Mouse (Mus musculus) spleen, adult 2 months (tissue): Measurements from ENCODE around the gene Khk. TPM values are rescaled to one million over a fixed set of nuclear protein-coding genes. Genes with fewer than 3 reads are reported as not detected.

Experiments used
- DNase-seq, 2 experiments: peaks; one replicate each; pipeline versions ENCODE4 v3.0.0 to v3.0.0-alpha.2; 2012 to 2021; ENCODE audit warnings: low spot score in 2 of 2, low read depth in 1 of 2
- H3K27ac ChIP-seq: fragments of 200-500 bp; 2 replicates; pipeline ENCODE4 v1.5.1; 2012; ENCODE audit warnings: low read length, inconsistent platforms; ENCODE audit not compliant: insufficient read depth
- H3K27me3 ChIP-seq: fragments of 200-500 bp; 2 replicates; pipeline ENCODE4 v1.6.1; 2012; ENCODE audit warnings: mild to moderate bottlenecking, moderate library complexity, low read length, inconsistent platforms; ENCODE audit not compliant: control insufficient read depth, insufficient read depth
- H3K36me3 ChIP-seq: fragments of 200-500 bp; 2 replicates; pipeline ENCODE4 v1.6.1; 2012; ENCODE audit warnings: mild to moderate bottlenecking, low read length, inconsistent platforms; ENCODE audit not compliant: control insufficient read depth, insufficient read depth
- H3K4me1 ChIP-seq: fragments of 200-500 bp; 2 replicates; pipeline ENCODE4 v1.6.1; 2011; ENCODE audit warnings: inconsistent platforms; ENCODE audit not compliant: control insufficient read depth, insufficient read depth, insufficient read length
- H3K4me3 ChIP-seq: fragments of 200-500 bp; 2 replicates; pipeline ENCODE4 v1.5.1; 2011; ENCODE audit warnings: mild to moderate bottlenecking, inconsistent platforms; ENCODE audit not compliant: insufficient read depth, insufficient read length; ENCODE audit errors: extremely low read depth
- CTCF ChIP-seq: fragments of 200-500 bp; IDR thresholded peaks from 2 replicates; pipeline ENCODE4 v1.5.1; 2011; ENCODE audit warnings: mild to moderate bottlenecking, inconsistent platforms; ENCODE audit not compliant: insufficient read depth, insufficient read length, insufficient replicate concordance; ENCODE audit errors: extremely low read depth
- POLR2A ChIP-seq: fragments of 200-500 bp; IDR thresholded peaks from 2 replicates; pipeline ENCODE4 v1.6.1; 2011; ENCODE audit warnings: low read depth, low read length, inconsistent platforms
- WGBS: fragments of 180-500 bp; shearing (Covaris S2); methylation state at CpG from one replicate; pipeline ENCODE4 v1.1.7; 2018; 5-methylcytosine and 5-hydroxymethylcytosine counted together
- polyA plus RNA-seq: library from polyadenylated mRNA; depleted of rRNA; stranded (reverse); fragments of >200 nt; gene quantifications from 2 replicates; pipeline ENCODE4 v1.2.3, GENCODE M21; 2012

The Khk gene
- polyA plus RNA-seq, 1 experiment: 28.0 TPM

DNA sequence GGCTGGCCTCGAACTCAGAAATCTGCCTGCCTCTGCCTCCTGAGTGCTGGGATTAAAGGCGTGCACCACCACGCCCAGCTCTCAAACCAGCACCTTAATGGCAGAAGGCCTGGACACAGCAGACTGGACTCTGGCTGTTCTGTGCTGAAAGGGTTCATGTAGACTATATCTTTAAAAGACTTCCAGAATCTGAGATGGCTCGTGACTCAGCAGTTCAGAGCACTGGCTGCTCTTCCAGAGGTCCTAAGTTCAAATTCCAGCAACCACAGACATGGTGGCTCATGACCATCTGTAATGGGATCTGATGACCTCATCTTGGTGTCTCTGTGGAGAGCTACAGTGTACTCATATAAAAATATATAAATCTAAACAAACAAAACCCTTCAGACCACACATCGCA, 19.4 kb upstream of the Khk start:
- Histone ChIP-seq H3K27ac (no peak overlapping the region), H3K4me3 (no peak overlapping the region), H3K27me3 (no peaks in the 10 kb centered on the region), H3K36me3 (peaks cover 20% of the 10 kb centered on the region), H3K4me1 (no peaks in the 10 kb centered on the region)
- no peak for DNase-seq
- no peak for TF ChIP-seq POLR2A
- no peak for TF ChIP-seq CTCF
- WGBS: 94% methylated on average over 5 of the region's 5 CpGs

DNA sequence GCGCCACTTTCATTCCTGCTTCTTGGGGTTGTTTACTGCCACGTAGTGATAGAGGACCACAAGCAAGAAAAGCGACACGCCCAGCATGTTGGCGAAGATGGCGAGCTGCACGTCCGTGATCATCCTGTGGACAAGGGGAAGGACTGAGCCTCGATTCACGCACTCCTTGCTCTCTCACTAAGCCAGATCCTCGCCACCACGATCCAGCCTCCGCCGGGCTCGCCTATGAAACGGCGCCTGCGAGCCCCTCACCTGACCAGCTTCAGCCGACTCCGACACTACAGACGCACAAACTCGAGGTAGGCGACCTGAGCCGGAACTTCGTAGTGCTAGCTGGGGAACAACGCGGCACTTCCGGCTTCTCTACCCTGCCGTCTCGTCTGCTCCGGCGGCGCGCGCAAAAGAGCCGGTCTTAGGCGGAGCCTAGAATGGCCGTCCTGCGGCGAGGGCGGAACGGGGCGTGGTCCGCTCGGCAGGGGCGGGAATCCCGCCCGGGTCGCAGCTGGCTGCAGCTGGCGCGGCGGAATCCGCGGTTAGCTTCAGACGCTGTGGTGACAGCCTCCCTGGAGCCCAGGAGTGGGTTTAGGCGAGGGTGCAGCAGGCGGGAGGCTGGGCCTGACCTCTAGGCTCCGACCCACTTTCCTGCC, 13.7 kb upstream of the Khk start, which contains the start of gene Ost4:
Ost4 (minus strand) TSS at position 376 of the 647 bp plus-strand sequence.
- peak; percentile 91 to 97 for DNase-seq
- TF ChIP-seq POLR2A (peak; percentile 72), CTCF (no peak)
- under 1% methylated on average over 58 of the region's 58 CpGs for WGBS
- Histone ChIP-seq H3K27me3 (no peaks in the 10 kb centered on the region), H3K36me3 (peaks cover 15% of the 10 kb centered on the region), H3K4me1 (no peaks in the 10 kb centered on the region; the same call in 1 of the 2 replicates), H3K4me3 (peak within 1 kb of the TSS; percentile 85), H3K27ac (peak within 1 kb of the TSS; percentile 82)

DNA sequence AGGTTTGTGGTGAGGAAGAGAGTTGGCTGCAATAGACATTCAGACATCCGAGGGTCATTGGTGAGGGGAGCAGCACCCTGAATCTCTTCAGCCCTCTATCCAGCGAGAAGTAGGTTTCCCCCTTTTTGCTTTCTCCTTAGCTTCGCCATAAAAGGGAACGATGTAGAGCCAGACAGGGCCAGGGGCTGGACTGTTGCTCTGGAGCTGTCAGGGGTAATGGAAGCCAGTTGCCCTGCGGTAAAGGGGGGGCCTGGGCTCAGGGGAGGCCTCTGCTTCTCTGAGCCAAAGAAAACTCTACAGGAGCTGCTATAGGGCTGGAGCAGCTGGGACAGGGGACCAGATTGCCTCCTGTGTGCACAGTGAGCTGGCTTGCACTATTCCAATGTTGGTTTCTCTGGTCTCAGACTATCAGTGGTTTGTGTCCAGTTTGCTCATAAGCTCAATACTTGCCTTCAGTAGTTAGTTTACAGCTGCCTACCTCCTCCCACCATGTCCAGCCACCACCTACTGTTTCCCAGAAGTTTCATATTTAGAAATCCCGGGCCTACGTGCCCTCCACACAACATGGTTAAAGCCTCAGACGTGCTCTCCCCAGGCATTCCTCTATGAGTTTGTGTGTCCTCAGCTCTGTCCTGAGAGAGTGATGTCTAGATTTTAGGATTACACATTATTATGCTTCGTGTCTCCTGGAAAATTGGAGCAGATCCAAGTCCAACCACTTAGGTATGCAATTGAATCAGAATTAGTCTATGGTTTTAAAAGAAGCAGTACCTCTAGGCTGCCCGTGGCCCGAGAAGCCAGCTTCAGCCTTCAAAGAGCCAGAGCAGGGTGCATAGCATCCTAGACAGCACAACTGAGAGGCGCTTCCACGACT, 12.6 kb upstream of the Khk start:
- no peak for DNase-seq
- Histone ChIP-seq H3K4me1 (no peaks in the 10 kb centered on the region; the same call in 1 of the 2 replicates), H3K27me3 (no peaks in the 10 kb centered on the region), H3K27ac (peak overlapping the region; percentile 8; the same call in 1 of the 2 replicates), H3K36me3 (peaks cover 12% of the 10 kb centered on the region), H3K4me3 (no peak overlapping the region)
- TF ChIP-seq POLR2A (no peak), CTCF (no peak)
- WGBS: 61% methylated on average over 13 of the region's 13 CpGs

DNA sequence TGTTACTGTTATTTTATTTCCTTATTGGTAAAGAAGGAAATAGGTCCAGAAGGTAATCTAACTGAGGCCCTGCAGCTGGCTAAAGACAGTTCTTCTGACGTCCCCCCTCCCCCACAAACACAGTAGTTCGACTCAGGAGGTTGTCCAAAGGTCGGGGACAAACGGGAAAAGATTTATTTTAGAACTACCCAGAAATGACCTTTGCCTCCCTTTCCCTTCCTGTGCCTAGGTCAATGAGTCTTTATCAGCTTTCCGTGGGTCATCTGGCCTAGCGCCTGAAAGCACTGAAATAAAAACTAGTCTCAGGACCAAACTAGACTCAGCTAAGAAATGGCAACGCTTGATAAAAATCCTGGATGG, 12.0 kb upstream of the Khk start:
- no peak for TF ChIP-seq POLR2A
- TF ChIP-seq CTCF: no peak
- WGBS: 69% methylated on average over 7 of the region's 7 CpGs
- no peak for DNase-seq
- Histone ChIP-seq H3K4me3 (no peak overlapping the region), H3K36me3 (peaks cover 10% of the 10 kb centered on the region), H3K27ac (no peak overlapping the region), H3K27me3 (no peaks in the 10 kb centered on the region), H3K4me1 (no peaks in the 10 kb centered on the region; the same call in 1 of the 2 replicates)

DNA sequence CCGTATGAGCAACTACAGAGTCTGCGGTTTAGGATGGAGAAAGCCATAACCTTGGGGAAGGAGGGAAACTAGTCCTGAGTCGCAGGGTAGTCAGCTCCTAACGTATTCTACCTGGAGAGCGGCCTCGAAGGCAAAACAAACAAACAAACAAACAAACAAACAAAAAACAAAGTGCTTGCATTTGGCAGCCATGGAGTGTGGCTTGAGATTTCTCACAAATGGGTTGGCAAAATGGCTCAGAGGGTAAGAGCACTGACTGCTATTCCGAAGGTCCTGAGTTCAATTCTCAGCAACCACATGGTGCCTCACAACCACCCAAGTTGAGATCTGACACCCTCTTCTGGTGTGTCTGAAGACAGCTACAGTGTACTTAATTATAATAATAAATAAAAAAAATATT, 11.4 kb upstream of the Khk start:
- Histone ChIP-seq H3K4me3 (no peak overlapping the region), H3K36me3 (peaks cover 5% of the 10 kb centered on the region), H3K4me1 (no peaks in the 10 kb centered on the region; the same call in 1 of the 2 replicates), H3K27me3 (no peaks in the 10 kb centered on the region), H3K27ac (no peak overlapping the region)
- WGBS: 87% methylated on average over 7 of the region's 7 CpGs
- TF ChIP-seq POLR2A: no peak
- TF ChIP-seq CTCF: no peak
- DNase-seq: no peak

DNA sequence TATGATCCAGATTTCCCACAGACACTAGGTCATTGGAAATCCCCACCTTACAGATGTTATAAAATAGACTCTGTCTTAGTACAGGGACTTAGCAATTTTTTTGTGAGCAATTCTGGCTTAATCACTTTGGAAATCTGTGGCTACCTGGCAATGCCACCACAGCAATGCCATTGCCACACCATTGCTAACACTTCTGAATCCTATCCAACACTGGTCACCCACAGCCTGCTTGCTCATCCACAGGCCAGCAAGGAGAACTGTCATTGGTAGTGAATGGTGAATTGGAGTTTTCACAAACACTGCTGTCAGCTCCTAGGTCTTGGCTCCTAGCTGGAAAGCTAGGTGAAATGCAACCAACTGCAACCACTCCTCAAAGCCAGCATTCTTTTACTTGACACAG, 10.8 kb upstream of the Khk start:
- no peak for DNase-seq
- TF ChIP-seq POLR2A (no peak), CTCF (no peak)
- Histone ChIP-seq H3K36me3 (no peaks in the 10 kb centered on the region; the same call in 1 of the 2 replicates), H3K27ac (no peak overlapping the region), H3K4me1 (peaks cover 2% of the 10 kb centered on the region; the same call in 1 of the 2 replicates), H3K27me3 (no peaks in the 10 kb centered on the region), H3K4me3 (no peak overlapping the region)

DNA sequence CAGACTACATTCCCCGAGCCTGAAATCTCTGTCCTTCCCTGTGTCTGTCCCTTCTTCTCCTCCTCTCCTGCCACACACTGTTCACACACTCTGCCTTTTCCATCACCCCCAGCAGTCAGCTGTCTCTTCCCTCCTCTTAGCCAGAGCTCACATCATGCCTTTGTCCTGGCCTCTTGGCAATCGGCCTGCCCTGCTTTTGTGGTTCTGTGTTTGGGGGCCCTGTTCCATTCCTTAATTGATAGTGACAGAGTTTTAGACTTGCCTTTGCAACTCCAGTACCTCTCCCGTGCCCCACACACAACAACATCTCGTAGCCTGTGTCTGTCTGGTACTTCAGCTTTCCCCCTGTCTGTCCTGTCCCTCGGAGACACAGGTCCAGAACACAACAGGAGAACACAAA, 9.1 kb upstream of the Khk start:
- no peak for DNase-seq
- 80% methylated on average over 5 of the region's 5 CpGs for WGBS
- no peak for TF ChIP-seq POLR2A
- no peak overlapping the region; the same call in 1 of the 2 replicates for H3K27ac ChIP-seq
- H3K4me1 ChIP-seq: peaks cover 5% of the 10 kb centered on the region; the same call in 1 of the 2 replicates
- no peaks in the 10 kb centered on the region for H3K27me3 ChIP-seq
- no peak overlapping the region for H3K4me3 ChIP-seq
- H3K36me3 ChIP-seq: no peaks in the 10 kb centered on the region
